Mouse (Mus musculus) forebrain, embryonic 12.5 days (tissue): ENCODE results near the gene Sort1. TPM values are rescaled to one million over a fixed set of nuclear protein-coding genes. Genes with fewer than 3 reads are reported as not detected.
A peak's percentile ranks its signal among the peaks of the same experiment; 100 is the strongest.

ENCODE experiments used
- ATAC-seq: fragments of 200-750 bp; cut with Nextera tagmentation; 2 replicates; pipeline ENCODE4 v1.8.0; 2017; ENCODE audit warnings: moderate TSS enrichment; ENCODE audit not compliant: low FRiP score
- H3K27ac ChIP-seq: fragments of 300-500 bp; sonication (generic); 2 replicates; pipeline ENCODE4 v1.5.1; 2016; ENCODE audit warnings: mild to moderate bottlenecking
- H3K27me3 ChIP-seq: fragments of 300-500 bp; sonication (generic); 2 replicates; pipeline ENCODE4 v1.6.1; 2016; ENCODE audit warnings: mild to moderate bottlenecking
- H3K36me3 ChIP-seq: fragments of 300-500 bp; sonication (generic); replicated peaks from 2 replicates; pipeline ENCODE4 v1.6.1; 2016; ENCODE audit warnings: mild to moderate bottlenecking
- H3K4me1 ChIP-seq: fragments of 300-500 bp; sonication (generic); 2 replicates; pipeline ENCODE4 v1.6.1; 2016
- H3K4me2 ChIP-seq: fragments of 300-500 bp; sonication (generic); 2 replicates; pipeline ENCODE4 v1.6.1; 2016; ENCODE audit warnings: mild to moderate bottlenecking, moderate library complexity
- H3K4me3 ChIP-seq: fragments of 300-500 bp; sonication (generic); replicated peaks from 2 replicates; pipeline ENCODE4 v1.5.1; 2016; ENCODE audit warnings: mild to moderate bottlenecking
- H3K9ac ChIP-seq: fragments of 300-500 bp; sonication (generic); 2 replicates; pipeline ENCODE4 v1.6.1; 2016; ENCODE audit warnings: mild to moderate bottlenecking
- H3K9me3 ChIP-seq: fragments of 300-500 bp; sonication (generic); 2 replicates; pipeline ENCODE4 v1.6.1; 2016
- WGBS: fragments of 180-500 bp; shearing (Covaris S2); methylation state at CpG from one replicate; pipeline ENCODE4 v1.1.7; 2016; 5-methylcytosine and 5-hydroxymethylcytosine counted together
- polyA plus RNA-seq: library from polyadenylated mRNA; unstranded; fragments of >200 nt; fragmentation: Nextera tagmentation; extraction: Ambion mirVana; gene quantifications from 2 replicates; pipeline ENCODE4 v1.2.1, GENCODE M21; 2016

The Sort1 gene
- polyA plus RNA-seq, 1 experiment from 2014 or later: 30.8 TPM

- no peaks in the 10 kb centered on the region for H3K9me3 ChIP-seq
- peaks cover 43% of the 10 kb centered on the region for H3K4me1 ChIP-seq
- no peak overlapping the region for H3K9ac ChIP-seq
- no peak overlapping the region for H3K4me3 ChIP-seq
- no peaks in the 10 kb centered on the region for H3K27me3 ChIP-seq
- H3K27ac ChIP-seq: peak overlapping the region; percentile 1; the same call in 1 of the 2 replicates
- ATAC-seq: peak; percentile 39; the same call in 1 of the 2 replicates
- no peaks in the 10 kb centered on the region for H3K36me3 ChIP-seq
- no peak overlapping the region for H3K4me2 ChIP-seq
- WGBS: 58% methylated on average over 7 of the region's 7 CpGs
Measured at GRCm38 (mm10) chr3:108297603-108298553, 14.0 kb downstream of the Sort1 start.

GRCm38 (mm10) chr3:108300455-108301030 lies 16.7 kb downstream of the Sort1 start:
- no peak overlapping the region for H3K4me3 ChIP-seq
- no peaks in the 10 kb centered on the region for H3K36me3 ChIP-seq
- H3K4me2 ChIP-seq: no peak overlapping the region
- H3K9ac ChIP-seq: no peak overlapping the region
- no peaks in the 10 kb centered on the region for H3K9me3 ChIP-seq
- WGBS: 89% methylated on average over 6 of the region's 6 CpGs
- H3K27ac ChIP-seq: no peak overlapping the region
- no peaks in the 10 kb centered on the region for H3K27me3 ChIP-seq
- ATAC-seq: no peak
- peaks cover 30% of the 10 kb centered on the region for H3K4me1 ChIP-seq

GRCm38 (mm10) chr3:108303683-108304082 lies 19.8 kb downstream of the Sort1 start:
- H3K9ac ChIP-seq: no peak overlapping the region
- H3K36me3 ChIP-seq: no peaks in the 10 kb centered on the region
- ATAC-seq: no peak
- no peak overlapping the region for H3K4me3 ChIP-seq
- 95% methylated on average over 8 of the region's 8 CpGs for WGBS
- H3K4me1 ChIP-seq: peaks cover 17% of the 10 kb centered on the region
- H3K27ac ChIP-seq: no peak overlapping the region
- no peaks in the 10 kb centered on the region for H3K9me3 ChIP-seq
- H3K4me2 ChIP-seq: no peak overlapping the region
- H3K27me3 ChIP-seq: no peaks in the 10 kb centered on the region

GRCm38 (mm10) chr3:108304747-108305146 lies 20.9 kb downstream of the Sort1 start:
- no peak for ATAC-seq
- H3K27me3 ChIP-seq: no peaks in the 10 kb centered on the region
- H3K4me2 ChIP-seq: no peak overlapping the region
- no peak overlapping the region for H3K27ac ChIP-seq
- no peak overlapping the region for H3K9ac ChIP-seq
- WGBS: 94% methylated on average over 4 of the region's 4 CpGs
- H3K36me3 ChIP-seq: peaks cover under 1% of the 10 kb centered on the region; the same call in 1 of the 2 replicates
- peaks cover 17% of the 10 kb centered on the region for H3K4me1 ChIP-seq
- H3K4me3 ChIP-seq: no peak overlapping the region
- H3K9me3 ChIP-seq: no peaks in the 10 kb centered on the region

GRCm38 (mm10) chr3:108306387-108306786 lies 22.5 kb downstream of the Sort1 start:
- no peak for ATAC-seq
- H3K9me3 ChIP-seq: no peaks in the 10 kb centered on the region
- H3K4me2 ChIP-seq: no peak overlapping the region
- peaks cover 17% of the 10 kb centered on the region for H3K4me1 ChIP-seq
- H3K9ac ChIP-seq: no peak overlapping the region
- WGBS: 78% methylated on average over 3 of the region's 3 CpGs
- no peak overlapping the region for H3K4me3 ChIP-seq
- H3K27ac ChIP-seq: no peak overlapping the region
- no peaks in the 10 kb centered on the region for H3K27me3 ChIP-seq
- peaks cover 13% of the 10 kb centered on the region for H3K36me3 ChIP-seq

GRCm38 (mm10) chr3:108307485-108307884 lies 23.6 kb downstream of the Sort1 start:
- no peak overlapping the region for H3K4me2 ChIP-seq
- WGBS: 67% methylated on average over 6 of the region's 6 CpGs
- no peaks in the 10 kb centered on the region for H3K27me3 ChIP-seq
- peaks cover 17% of the 10 kb centered on the region for H3K36me3 ChIP-seq
- no peak overlapping the region for H3K4me3 ChIP-seq
- no peak overlapping the region for H3K27ac ChIP-seq
- no peaks in the 10 kb centered on the region for H3K9me3 ChIP-seq
- ATAC-seq: no peak
- peaks cover 17% of the 10 kb centered on the region for H3K4me1 ChIP-seq
- H3K9ac ChIP-seq: no peak overlapping the region

GRCm38 (mm10) chr3:108310921-108311341 lies 27.0 kb downstream of the Sort1 start:
- Histone ChIP-seq H3K4me2 (no peak overlapping the region), H3K27ac (no peak overlapping the region), H3K4me1 (peaks cover 11% of the 10 kb centered on the region), H3K27me3 (no peaks in the 10 kb centered on the region), H3K9ac (no peak overlapping the region), H3K36me3 (peaks cover 17% of the 10 kb centered on the region), H3K4me3 (no peak overlapping the region), H3K9me3 (no peaks in the 10 kb centered on the region)
- no peak for ATAC-seq

- Histone ChIP-seq H3K9me3 (no peaks in the 10 kb centered on the region), H3K4me3 (no peak overlapping the region), H3K4me2 (no peak overlapping the region), H3K27me3 (no peaks in the 10 kb centered on the region), H3K36me3 (peaks cover 17% of the 10 kb centered on the region), H3K4me1 (peaks cover 4% of the 10 kb centered on the region; the same call in 1 of the 2 replicates), H3K9ac (no peak overlapping the region), H3K27ac (no peak overlapping the region)
- 92% methylated on average over 4 of the region's 4 CpGs for WGBS
- ATAC-seq: no peak
Measured at GRCm38 (mm10) chr3:108311688-108312087, 27.8 kb downstream of the Sort1 start.

- H3K9ac ChIP-seq: no peak overlapping the region
- no peaks in the 10 kb centered on the region; the same call in 1 of the 2 replicates for H3K4me1 ChIP-seq
- no peak overlapping the region for H3K4me3 ChIP-seq
- no peak overlapping the region for H3K27ac ChIP-seq
- H3K27me3 ChIP-seq: no peaks in the 10 kb centered on the region
- ATAC-seq: no peak
- H3K36me3 ChIP-seq: peaks cover 17% of the 10 kb centered on the region
- H3K9me3 ChIP-seq: no peaks in the 10 kb centered on the region
- no peak overlapping the region for H3K4me2 ChIP-seq
Measured at GRCm38 (mm10) chr3:108312414-108312813, 28.5 kb downstream of the Sort1 start.

- Histone ChIP-seq H3K9me3 (no peaks in the 10 kb centered on the region), H3K4me1 (no peaks in the 10 kb centered on the region), H3K36me3 (peaks cover 17% of the 10 kb centered on the region), H3K27me3 (no peaks in the 10 kb centered on the region), H3K4me2 (no peak overlapping the region), H3K4me3 (no peak overlapping the region), H3K9ac (no peak overlapping the region), H3K27ac (no peak overlapping the region)
- ATAC-seq: no peak
- WGBS: 92% methylated on average over 4 of the region's 4 CpGs
Measured at GRCm38 (mm10) chr3:108313138-108313537, 29.3 kb downstream of the Sort1 start.

- no peak overlapping the region for H3K4me3 ChIP-seq
- peaks cover 17% of the 10 kb centered on the region for H3K36me3 ChIP-seq
- no peak overlapping the region for H3K9ac ChIP-seq
- H3K4me2 ChIP-seq: no peak overlapping the region
- H3K27me3 ChIP-seq: no peaks in the 10 kb centered on the region
- ATAC-seq: no peak
- 67% methylated on average over 8 of the region's 8 CpGs for WGBS
- H3K4me1 ChIP-seq: no peaks in the 10 kb centered on the region; the same call in 1 of the 2 replicates
- H3K27ac ChIP-seq: no peak overlapping the region
- no peaks in the 10 kb centered on the region for H3K9me3 ChIP-seq
Measured at GRCm38 (mm10) chr3:108314038-108314675, 30.3 kb downstream of the Sort1 start.

GRCm38 (mm10) chr3:108318517-108318916 lies 34.6 kb downstream of the Sort1 start:
- ATAC-seq: no peak
- H3K27me3 ChIP-seq: no peaks in the 10 kb centered on the region
- peaks cover 5% of the 10 kb centered on the region; the same call in 1 of the 2 replicates for H3K36me3 ChIP-seq
- H3K9ac ChIP-seq: no peak overlapping the region
- no peaks in the 10 kb centered on the region; the same call in 1 of the 2 replicates for H3K4me1 ChIP-seq
- H3K9me3 ChIP-seq: no peaks in the 10 kb centered on the region
- no peak overlapping the region for H3K4me2 ChIP-seq
- no peak overlapping the region for H3K27ac ChIP-seq
- H3K4me3 ChIP-seq: no peak overlapping the region
- whole genome bisulfite sequencing: 75% methylated on average over 2 of the region's 2 CpGs
